Mouse (Mus musculus) c-Kit-negative CD71-positive TER-119-positive erythroid progenitor cells, embryonic 14.5 days (primary cell): ENCODE data around the gene Bsg.
"Not testable (repeated sequence)": the region's sequence is repeated elsewhere in the genome, so short reads cannot be mapped to it uniquely, and the experiment has no call there.

ENCODE experiments used
- DNase-seq: peaks from one replicate; pipeline ENCODE4 v3.0.0-alpha.2; 2013; ENCODE audit warnings: low read depth, low spot score

Gene Bsg

DNA sequence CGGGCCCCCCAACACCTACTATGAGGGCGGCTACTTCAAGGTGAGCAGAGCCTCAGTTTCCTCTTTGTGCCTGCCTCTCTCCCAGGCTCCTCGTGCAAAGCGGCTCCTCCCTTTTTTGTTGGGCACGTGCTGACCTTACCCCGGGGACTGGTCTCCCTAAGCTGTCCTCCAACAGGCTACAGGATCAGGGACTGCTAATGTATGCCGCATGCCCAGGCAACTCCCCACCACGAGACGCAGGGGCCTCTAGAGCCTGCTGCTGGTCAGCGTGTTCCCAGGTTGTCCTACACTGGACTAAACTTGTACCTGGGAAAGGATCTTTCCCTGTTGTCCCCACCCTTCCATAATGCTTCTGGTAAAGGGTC is 21.8 kb upstream of the Bsg start:
- no peak for DNase-seq

DNA sequence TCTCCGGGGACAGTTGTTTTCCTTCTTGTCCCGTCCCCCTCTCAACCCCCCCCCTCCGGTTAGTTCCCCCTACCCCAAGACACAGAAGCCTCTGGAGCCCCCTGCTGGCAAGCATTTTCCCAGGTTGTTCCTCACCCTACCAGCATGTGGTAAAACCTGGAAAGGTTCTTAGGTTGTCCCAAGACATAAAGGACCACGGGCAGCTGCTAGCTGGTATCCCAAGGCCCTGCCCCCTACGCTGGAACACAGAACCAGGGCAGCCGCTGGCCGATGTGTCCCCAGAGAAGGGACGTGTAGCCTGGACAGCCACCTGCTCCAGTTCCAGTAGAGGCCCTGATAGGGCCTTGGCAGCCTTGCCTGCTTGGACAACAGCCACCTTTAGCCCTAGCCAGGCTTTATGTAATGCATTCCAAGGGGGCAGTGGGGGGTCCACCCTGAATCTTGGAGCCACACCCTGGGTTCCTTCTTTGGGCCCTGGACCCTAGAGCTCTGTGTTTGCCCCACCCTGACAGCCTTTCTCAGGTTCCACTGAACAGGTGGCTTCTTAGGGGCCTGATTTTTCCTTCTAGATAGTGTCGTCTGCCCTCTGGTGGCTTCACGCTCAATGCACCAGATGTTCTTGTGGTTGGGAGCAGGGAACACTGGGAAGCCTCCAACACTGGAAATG is 21.2 kb upstream of the Bsg start:
- peak; percentile 55 for DNase-seq

DNA sequence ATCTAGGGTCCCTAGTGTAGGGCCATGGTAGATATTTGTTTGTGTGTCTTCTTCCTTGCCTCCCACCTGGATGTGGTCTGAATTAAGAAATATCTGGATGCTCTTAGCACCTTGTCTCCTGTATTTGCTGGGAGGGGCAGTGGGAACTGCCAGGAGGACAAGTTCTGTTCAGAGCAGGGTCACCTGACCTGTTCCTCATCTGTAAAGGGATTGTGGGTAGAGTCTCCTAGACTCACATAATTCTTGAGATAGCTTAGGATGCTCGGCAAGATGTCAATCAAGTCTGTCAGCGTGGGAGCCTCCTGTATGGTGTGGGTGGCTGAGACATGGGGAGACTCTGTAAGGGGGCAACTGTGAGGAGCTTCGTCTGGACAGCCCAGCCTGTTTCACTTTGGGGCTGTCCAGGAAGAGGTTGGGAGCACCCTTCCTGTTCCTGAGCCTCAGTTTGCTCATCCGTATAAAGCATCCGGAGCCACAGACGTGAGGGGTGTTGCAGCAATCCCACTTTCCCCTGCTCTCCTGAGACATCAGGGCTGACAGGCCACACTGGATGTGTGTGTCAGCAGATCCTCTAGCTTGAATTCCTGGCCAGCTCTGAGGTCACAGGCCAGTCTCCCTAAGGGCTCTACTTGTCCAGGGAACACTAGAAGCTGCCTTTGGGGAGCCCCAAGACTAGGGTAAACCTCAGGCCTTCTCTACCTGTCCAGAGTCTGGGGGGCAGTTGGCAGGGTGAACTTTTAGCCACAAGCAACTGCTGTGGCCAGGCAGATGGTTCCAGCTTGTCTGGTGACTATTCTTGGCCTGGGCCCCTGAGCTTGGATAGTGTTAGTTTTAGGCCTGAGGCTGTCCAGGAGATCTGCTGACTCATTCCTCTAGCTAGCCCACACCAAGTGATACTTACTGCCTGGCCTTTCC is 20.3 kb upstream of the Bsg start:
- DNase-seq, result no peak

DNA sequence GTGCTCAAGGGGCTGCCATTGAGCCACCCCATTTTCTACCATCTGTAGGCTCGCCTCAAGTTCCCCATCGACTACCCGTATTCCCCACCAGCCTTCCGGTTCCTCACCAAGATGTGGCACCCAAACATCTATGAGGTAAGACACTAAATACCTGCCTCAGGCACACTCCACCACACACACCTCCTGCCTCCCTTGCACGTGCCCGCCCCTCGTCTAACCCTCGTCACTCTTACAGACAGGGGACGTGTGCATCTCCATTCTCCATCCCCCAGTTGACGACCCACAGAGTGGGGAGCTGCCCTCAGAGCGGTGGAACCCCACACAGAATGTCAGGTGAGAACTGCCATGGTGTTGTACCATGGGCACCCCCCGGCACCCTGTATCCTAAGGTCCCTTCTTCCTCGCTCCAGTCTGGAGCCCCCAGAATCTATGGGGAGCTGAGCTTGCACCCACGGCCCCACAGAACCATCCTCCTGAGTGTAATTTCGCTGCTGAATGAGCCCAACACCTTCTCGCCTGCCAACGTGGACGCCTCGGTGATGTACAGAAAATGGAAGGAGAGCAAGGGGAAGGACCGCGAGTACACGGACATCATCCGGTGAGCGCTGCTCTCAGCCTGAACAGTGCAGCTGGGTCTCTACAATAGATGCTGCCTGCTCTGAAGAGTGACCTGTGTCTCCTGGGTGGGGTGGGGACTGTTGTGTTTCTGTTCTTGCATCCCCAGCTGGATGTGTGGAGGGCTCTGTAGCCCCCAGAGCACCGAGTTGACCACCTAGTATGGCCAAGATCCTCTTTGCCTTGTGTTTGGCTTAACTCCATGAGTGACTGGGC is 19.3 kb upstream of the Bsg start:
- no peak for DNase-seq

DNA sequence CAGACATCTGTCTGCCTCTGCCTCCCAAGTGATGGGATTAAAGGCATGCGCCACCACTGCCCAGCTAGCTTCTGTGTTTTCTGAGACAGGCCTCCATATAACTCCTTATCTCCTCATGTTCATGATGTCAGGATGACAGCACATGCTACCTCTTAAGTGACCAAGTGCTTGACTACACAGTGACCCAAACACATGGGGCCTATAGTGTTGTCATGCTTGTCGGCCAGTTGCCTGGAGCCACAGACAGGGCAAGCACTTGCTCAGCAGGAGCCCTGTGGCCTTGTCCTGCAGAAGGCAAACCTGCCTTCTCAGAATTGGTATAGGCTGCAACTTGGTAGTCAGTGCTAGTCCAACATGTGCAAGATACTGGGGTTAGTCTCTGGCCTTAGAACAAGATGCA is 18.1 kb upstream of the Bsg start:
- no peak for DNase-seq

DNA sequence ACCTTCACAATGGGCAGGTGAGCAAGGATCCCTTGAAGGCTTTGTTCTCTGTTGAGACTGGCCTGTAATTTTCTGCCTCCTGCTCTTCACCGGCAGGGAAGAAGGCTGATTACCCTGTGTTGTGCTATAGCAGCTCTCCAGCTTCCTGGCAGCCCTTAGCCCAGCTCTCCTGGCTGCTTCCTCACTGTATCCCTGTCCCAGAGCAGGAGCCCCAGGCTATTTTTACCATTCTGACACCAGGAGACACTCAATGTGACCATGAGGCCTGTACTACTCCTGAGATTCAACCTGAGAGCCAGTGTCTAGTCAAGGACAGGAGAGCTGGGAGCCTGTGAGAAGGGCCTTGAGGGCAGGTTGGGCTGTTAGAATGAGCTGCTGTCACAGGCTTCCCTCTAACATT is 17.6 kb upstream of the Bsg start:
- DNase-seq, result no peak

DNA sequence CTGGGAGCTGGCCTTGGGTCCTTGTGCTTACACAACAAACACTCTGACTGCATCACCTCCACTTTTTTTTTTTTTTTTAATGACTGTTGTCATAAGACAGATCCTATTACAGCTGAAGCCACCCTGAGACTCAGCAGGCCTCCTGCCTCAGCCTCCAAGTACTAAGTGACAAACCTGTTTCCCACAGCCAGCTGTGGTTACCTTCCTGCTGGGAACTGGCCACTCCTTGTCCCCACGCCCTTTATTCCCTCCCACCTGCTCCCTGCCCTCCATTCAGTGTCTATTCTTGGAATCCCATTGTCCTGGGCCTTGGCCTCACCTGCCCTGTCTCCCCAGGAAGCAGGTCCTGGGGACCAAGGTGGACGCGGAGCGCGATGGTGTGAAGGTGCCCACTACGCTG is 16.8 kb upstream of the Bsg start:
- no peak for DNase-seq

DNA sequence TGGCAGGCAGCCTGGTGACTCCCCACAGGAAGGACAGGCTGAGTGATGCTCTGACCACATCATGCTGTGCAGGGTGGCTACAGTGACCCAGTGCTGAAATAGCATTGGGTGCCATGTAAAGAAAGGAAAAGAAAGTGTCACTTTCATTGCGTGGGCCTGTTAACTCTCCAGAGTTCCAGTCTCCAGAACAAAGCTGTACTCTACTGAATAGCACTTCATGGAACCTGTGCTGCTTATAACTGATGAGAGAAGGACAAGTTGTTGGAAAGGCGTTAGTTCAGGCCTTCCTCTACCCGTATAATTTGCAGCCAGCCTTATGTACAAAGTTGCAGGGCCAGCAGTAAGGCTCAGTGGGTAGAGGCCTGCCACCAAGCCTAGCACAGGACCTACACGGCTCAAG is 15.6 kb upstream of the Bsg start, which contains the start of gene Gzmm:
Gene Gzmm, plus strand, starts transcription at position 301 of the 400 bp plus-strand sequence.
- DNase-seq, result no peak

DNA sequence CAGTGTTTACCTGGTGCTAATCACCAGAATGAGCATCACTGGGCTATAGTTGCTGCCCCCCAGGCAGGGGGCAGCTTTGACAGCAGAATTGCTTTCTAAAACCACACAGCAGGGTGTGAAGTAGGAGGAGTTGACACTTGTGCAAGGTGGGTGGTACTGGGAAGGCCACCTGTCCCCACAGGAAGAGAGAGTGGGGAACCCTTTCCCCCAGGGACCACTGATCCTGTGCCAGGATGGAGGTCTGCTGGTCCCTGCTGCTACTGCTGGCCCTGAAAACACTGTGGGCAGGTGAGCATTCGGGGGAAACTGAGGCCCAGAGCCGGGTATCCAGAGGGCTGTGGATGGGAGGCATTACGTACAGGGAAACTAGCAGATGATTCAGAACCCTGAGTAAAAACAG is 15.1 kb upstream of the Bsg start:
- DNase-seq, result no peak

DNA sequence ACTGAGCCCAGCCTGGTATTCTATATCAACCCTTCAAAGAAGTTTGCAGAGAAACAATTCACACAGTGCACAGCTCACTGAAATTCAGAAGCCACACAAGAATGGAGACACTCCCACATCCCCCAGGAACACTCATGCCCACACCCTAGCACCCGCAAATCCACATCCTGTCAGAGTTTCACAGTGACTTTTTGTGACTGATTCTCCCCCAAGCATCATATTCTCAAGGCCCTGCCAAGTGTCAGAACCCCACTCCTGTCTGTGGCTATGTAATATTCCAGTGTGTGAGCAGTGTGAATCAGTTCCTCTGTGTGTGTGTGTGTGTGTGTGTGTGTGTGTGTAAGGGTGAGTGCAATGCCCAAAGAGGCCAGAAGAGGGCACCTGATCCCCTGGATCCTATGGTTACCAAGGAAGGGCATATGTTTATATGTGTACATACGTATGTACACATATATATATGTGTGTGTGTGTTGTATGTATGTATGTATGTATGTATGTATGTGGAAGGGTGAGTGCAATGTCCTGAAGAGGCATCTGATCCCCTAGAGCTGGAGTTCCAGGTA is 12.2 kb upstream of the Bsg start:
- DNase-seq, result no peak

DNA sequence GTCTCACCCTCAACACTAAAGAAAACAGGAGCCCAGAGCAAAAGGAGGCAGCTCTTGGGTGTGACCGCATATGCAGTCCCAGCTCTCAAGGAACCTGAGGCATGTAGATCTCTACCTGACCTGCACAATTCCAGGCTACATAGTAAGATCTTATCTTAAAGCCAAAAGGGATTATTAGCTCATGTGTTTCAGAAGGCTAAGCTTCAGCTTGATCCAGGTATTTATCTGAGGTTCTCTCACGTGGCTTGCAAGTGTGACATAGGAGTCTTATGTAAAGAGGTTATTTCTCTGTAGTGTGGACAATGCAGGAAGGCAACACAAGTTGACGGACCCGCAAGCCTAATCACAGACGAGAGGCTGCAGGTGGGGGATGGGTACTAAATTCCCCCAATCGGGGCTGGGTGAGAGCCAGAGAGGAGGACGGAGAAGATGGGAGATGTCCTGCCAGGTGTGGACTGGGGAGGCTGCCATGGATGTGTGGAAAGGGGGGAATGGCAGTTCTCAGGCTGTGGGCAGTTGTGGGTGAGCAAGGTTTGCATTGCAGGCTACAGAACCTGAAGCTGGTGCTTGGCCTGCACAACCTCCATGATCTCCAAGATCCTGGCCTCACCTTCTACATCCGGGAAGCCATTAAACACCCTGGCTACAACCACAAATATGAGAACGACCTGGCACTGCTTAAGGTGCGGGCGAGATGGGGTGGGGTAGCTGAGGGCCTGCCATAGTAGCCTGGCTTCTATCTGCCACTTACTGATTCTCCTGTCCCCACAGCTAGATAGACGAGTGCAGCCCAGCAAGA is 10.5 kb upstream of the Bsg start:
- no peak for DNase-seq

DNA sequence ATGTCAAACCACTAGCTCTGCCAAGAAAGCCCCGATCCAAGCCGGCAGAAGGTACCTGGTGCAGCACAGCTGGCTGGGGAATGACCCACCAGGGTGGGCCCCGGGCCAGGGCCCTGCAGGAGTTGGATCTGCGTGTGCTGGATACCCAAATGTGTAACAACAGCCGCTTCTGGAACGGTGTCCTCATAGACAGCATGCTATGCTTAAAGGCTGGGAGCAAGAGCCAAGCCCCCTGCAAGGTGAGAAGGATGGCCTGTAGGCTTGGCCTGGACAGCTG is 10.0 kb upstream of the Bsg start:
- DNase-seq, result no peak

DNA sequence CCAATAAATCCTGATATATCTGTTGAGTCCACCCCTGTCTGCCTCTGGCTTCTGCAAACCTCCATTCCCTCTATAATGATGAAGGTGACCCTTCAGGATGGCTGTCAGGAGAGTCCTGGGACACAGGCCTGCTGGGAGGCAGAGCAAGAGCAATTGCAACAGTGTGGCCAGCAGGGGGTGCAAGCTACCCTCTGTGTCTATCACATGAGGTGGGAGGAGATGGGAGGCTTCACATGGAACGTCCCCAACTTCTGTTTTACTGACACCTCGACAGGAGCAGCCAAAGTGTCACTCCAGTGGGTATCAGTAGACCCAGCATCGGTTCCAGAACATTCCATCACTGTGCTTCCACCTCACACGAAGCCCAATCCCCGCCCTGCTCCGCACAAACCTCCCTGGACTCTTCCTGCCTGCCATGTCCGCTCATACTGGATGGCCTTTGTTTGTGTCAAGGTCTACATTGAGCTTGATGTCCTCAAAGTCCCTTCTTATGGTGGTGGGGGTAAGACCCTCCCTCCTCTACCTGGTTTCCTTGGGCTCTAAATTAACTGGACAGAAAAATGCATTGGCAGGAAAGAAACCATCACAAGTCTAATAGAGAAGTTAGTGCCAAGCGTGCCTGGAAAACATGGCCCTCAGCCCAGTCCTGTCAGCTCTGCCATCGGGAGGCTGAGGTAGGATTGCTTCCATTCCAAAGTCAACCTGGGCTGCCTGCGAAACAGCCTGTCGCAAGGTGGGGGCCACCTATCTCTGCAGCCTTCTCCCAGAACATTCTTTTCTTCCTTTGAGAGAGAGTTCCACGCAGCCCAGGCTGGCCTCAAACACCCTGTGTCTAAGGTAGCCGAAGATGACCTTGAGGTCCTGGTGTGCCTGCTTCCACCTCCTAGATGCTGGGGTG is 8.8 kb upstream of the Bsg start:
- DNase-seq, result peak; percentile 66

DNA sequence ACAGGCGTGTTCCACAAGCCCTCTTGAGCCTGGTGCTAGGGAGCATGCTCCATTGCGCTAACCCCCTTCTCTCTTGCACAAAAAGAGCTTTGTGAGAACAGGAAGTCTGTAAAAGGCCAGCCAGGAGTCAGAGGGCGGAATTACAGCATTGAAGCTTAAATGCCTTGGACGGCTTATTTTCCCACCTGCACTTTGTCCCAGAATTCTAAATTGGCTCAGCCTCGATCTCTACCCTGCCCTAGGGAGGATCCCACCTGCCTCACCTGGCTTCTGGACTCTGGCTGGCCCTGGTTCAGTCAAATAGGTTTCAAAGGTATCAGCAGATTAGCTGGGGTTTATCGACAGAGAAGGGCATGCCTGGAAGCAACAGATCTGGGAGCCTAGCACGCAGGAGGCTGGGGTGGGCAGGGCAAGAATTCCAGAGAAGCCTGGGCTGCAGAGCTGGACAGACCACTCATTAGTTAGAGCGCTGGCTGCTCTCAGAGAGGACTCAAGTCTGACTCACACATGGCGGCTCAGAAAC is 8.1 kb upstream of the Bsg start:
- no peak for DNase-seq

DNA sequence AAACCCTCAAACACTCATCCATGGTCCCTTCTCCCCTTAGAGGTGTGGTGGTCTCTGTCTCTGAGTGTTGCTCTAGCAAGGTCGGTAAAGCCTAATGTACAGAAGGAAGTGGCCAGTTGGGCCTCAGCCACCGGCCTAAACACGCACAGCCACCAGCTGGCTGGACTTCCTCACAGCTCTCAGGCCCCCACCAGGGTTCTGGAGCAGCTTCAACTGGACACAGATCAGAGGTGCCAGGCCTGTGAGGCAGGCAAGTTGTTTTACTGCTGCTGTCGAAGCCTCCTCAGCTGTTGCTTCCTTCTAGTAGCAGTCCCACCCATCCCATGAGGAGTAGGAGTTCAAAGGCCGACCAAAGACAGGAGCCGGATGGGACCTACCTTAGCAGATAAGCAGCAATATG is 6.4 kb upstream of the Bsg start:
- DNase-seq, result no peak

DNA sequence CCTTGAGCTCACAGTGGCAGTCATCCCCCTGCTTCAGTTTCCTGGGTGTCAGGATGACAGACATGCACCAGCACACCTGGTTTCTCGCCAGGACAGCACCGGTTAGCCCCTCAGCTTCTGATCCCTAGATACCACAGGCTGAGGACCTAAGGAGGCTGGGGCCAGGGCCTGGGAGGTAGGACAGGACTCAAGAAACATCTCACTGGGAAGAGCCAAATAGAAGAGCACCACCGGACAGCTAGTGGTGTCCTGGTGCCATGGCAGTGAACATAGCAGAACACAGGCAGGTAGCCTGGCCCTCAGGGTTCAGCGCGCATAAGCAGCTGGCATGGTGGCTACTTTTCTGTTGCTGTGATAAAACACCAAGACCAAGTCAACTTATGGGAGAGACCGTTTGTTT is 5.8 kb upstream of the Bsg start:
- DNase-seq, result no peak

DNA sequence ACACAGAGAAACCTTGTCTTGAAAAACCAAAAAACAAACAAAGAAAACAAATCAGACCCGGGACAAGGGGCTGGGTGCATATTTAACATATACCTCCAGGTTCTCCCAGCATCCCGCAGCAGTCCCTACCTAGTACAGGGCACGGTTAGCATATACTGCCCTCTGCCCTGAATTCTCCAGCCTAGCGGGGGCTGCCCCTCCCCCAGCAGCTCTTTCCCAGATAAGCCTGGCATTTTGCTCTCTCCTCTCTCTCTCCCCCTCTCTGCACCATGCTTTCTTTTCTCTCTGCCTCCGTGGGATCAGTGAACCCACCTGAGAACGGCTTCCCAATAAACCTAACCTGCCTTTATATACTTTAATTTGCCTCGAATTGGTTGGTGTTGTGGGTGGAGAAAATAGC is 3.6 kb upstream of the Bsg start:
- no peak for DNase-seq

DNA sequence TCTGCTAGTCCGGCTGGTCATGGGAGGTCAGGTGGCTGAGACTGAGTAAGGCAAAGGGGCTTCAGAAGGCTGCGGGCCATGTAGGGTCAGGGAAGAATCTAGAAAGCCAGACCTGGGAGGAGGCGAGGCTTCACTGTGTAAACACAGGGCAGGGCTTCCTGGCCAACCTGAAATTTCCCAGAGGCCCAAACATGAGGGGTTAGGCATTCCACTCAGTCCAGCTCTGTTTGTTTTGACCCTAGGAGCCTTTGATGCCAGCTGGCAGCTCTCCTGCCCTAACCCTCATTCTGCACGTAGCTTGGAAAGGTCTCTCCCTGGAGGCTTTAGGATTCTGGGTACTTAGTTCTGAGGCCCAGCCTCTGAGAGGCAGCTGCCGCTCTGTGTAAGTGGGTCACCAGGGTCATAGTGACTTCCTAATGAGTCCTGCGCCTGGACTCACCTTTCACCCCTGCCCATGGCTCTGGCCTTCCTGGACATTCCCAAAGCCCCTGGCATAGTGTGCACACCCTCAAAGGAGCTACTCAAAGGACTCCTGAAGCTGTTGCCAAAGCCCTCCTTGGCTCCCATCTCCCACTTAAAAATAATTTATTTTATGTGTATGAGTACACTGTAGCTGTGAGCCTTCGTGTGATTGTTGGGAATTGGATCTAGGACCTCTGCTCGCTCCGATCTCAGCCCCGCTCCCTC is 2.7 kb upstream of the Bsg start:
- DNase-seq, result no peak

DNA sequence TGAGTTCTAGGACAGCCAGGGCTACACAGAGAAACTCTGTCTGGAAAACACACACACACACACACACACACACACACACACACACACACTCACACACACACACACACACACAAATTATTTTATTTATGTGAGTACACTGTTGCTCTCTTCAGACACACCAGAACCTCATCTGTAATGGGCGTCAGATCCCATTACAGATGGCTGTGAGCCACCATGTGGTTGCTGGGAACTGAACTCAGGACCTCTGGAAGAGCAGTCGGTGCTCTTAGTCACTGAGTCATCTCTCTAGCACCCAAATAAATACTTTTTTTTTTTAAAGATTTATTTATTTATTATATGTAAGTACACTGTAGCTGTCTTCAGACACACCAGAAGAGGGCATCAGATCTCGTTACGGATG is 1.3 kb upstream of the Bsg start:
- not testable (repeated sequence) for DNase-seq

DNA sequence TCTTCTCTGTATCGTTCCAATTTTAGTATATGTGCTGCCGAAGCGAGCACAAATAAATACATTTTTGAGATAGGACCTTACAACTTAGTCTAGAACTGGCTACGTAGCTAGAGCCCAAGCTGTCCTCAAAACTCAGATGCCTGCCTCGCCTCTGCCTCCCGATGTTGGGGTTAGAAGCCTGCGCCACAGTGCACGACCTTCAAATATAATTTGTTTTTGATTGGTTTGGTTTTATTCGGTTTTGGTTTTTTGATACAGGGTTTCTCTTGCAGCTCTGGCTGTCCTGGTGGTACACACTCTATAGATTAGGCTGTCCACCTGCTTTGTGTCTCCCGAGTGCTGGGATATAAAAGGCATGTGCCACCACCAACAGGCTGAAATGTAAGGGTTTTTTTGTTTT is 750 bp upstream of the Bsg start:
- no peak for DNase-seq
